In genomic region chr5:110979011-110979860, GRCm38 (mm10) we compare ENCODE assay signal across 8 mouse cellular contexts.
DNase-seq lines count a peak whose midpoint lies in the region; ATAC-seq lines count a peak whose summit lies in the region.

No protein-coding gene starts in this region.

- H3K9me3 ChIP-seq in embryonic facial prominence, embryonic 11.5 days (replicated peaks; ENCODE audit: control insufficient read depth, low read length), result no peaks in the 10 kb centered on the region
- H3K9me3 ChIP-seq in heart, embryonic 11.5 days (replicated peaks; ENCODE audit: control insufficient read depth, low read length), result peaks cover 5% of the 10 kb centered on the region
- no peaks in the 10 kb centered on the region for H3K9me3 ChIP-seq in kidney, embryonic 15.5 days (replicated peaks)
- no peaks in the 10 kb centered on the region for H3K9me3 ChIP-seq in lung, embryonic 15.5 days

- H3K27ac ChIP-seq in embryonic facial prominence, embryonic 11.5 days (replicated peaks; ENCODE audit: low read depth, low read length), result peak overlapping the region; percentile 86
- H3K27ac ChIP-seq in heart, embryonic 11.5 days (ENCODE audit: low read depth, low read length), result peak overlapping the region; percentile 57
- peak overlapping the region; percentile 87 for H3K27ac ChIP-seq in kidney, embryonic 15.5 days
- peak overlapping the region; percentile 96 for H3K27ac ChIP-seq in lung, embryonic 15.5 days

- peak; percentile 53 for ATAC-seq in embryonic facial prominence, embryonic 11.5 days (replicated peaks; ENCODE audit: insufficient number of reproducible peaks, low FRiP score, low TSS enrichment, low read depth)
- ATAC-seq in heart, embryonic 11.5 days (replicated peaks; ENCODE audit: insufficient number of reproducible peaks, low FRiP score, low TSS enrichment), result peak; percentile 23; the same call in 1 of the 2 replicates
- ATAC-seq in kidney, embryonic 15.5 days (replicated peaks; ENCODE audit: low FRiP score), result peak; percentile 66
- ATAC-seq in lung, embryonic 15.5 days (ENCODE audit: borderline replicate concordance, extremely low read depth, low FRiP score, low TSS enrichment), result peak; percentile 63

- H3K9ac ChIP-seq in embryonic facial prominence, embryonic 11.5 days (replicated peaks; ENCODE audit: low read length), result peak overlapping the region; percentile 78
- peak overlapping the region; percentile 71 for H3K9ac ChIP-seq in heart, embryonic 11.5 days (ENCODE audit: low read depth, low read length)
- H3K9ac ChIP-seq in kidney, embryonic 15.5 days, result peak overlapping the region; percentile 66
- peak overlapping the region; percentile 80 for H3K9ac ChIP-seq in lung, embryonic 15.5 days

- under 1% methylated on average over 94 of the region's 104 CpGs for WGBS in embryonic facial prominence, embryonic 11.5 days
- under 1% methylated on average over 75 of the region's 104 CpGs for WGBS in heart, embryonic 11.5 days (ENCODE audit: insufficient replicate concordance)
- WGBS in kidney, embryonic 15.5 days, result under 1% methylated on average over 103 of the region's 104 CpGs
- under 1% methylated on average over 103 of the region's 104 CpGs for WGBS in lung, embryonic 15.5 days

- peak overlapping the region; percentile 70 for H3K4me3 ChIP-seq in embryonic facial prominence, embryonic 11.5 days (ENCODE audit: low read depth, low read length)
- peak overlapping the region; percentile 72 for H3K4me3 ChIP-seq in heart, embryonic 11.5 days (ENCODE audit: low read depth, low read length)
- peak overlapping the region; percentile 72 for H3K4me3 ChIP-seq in kidney, embryonic 15.5 days (replicated peaks)
- peak overlapping the region; percentile 86 for H3K4me3 ChIP-seq in lung, embryonic 15.5 days

- peaks cover 4% of the 10 kb centered on the region; the same call in 1 of the 2 replicates for H3K4me1 ChIP-seq in embryonic facial prominence, embryonic 11.5 days (ENCODE audit: control insufficient read depth, insufficient read depth, low read length)
- H3K4me1 ChIP-seq in heart, embryonic 11.5 days (ENCODE audit: control insufficient read depth, insufficient read depth, low read length), result peaks cover 12% of the 10 kb centered on the region
- H3K4me1 ChIP-seq in kidney, embryonic 15.5 days, result peaks cover 33% of the 10 kb centered on the region
- peaks cover 23% of the 10 kb centered on the region for H3K4me1 ChIP-seq in lung, embryonic 15.5 days

- no peaks in the 10 kb centered on the region for H3K36me3 ChIP-seq in embryonic facial prominence, embryonic 11.5 days (replicated peaks; ENCODE audit: control insufficient read depth, insufficient read depth, low read depth, low read length)
- H3K36me3 ChIP-seq in heart, embryonic 11.5 days (ENCODE audit: control insufficient read depth, insufficient read depth, low read length), result no peaks in the 10 kb centered on the region
- no peaks in the 10 kb centered on the region for H3K36me3 ChIP-seq in kidney, embryonic 15.5 days
- no peaks in the 10 kb centered on the region for H3K36me3 ChIP-seq in lung, embryonic 15.5 days

- peak overlapping the region; percentile 96 for H3K4me2 ChIP-seq in embryonic facial prominence, embryonic 11.5 days (ENCODE audit: low read depth, low read length)
- H3K4me2 ChIP-seq in heart, embryonic 11.5 days, result peak overlapping the region; percentile 92
- peak overlapping the region; percentile 67 for H3K4me2 ChIP-seq in kidney, embryonic 15.5 days
- peak overlapping the region; percentile 88 for H3K4me2 ChIP-seq in lung, embryonic 15.5 days

- DNase-seq in CD4-positive, CD25-positive, alpha-beta regulatory T cell, adult 2 months (ENCODE audit: low read depth, low spot score), result peak; percentile 71
- peak; percentile 57 to 83 for DNase-seq in adrenal gland, adult (ENCODE audit: inconsistent age in 2 of 2, low spot score in 1 of 2)
- peak; percentile 66 for DNase-seq in embryonic facial prominence, embryonic 11.5 days (ENCODE audit: low spot score)
- DNase-seq in ovary, adult 18-20 months (ENCODE audit: low spot score), result peak; percentile 6
- DNase-seq in urinary bladder, adult 2 months (ENCODE audit: low spot score), result peak; percentile 50

- no peaks in the 10 kb centered on the region for H3K27me3 ChIP-seq in embryonic facial prominence, embryonic 11.5 days (ENCODE audit: control insufficient read depth, insufficient read depth, low read length)
- H3K27me3 ChIP-seq in heart, embryonic 11.5 days (ENCODE audit: control insufficient read depth, insufficient read depth, low read length), result peaks cover 9% of the 10 kb centered on the region
- no peaks in the 10 kb centered on the region for H3K27me3 ChIP-seq in kidney, embryonic 15.5 days
- H3K27me3 ChIP-seq in lung, embryonic 15.5 days, result no peaks in the 10 kb centered on the region

Comparison
In these comparisons a context has a peak if more than half of its experiments do, and no peak if none do; other contexts are left out.
1. Peak in every context shown above with its lines: DNase-seq, ATAC-seq, H3K4me3 ChIP-seq and H3K27ac ChIP-seq.
2. DNase-seq: peak in every context shown above with its lines; median percentile 71 in CD4-positive, CD25-positive, alpha-beta regulatory T cell, adult 2 months; 70 in adrenal gland, adult; 66 in embryonic facial prominence, embryonic 11.5 days; 50 in urinary bladder, adult 2 months; 6 in ovary, adult 18-20 months.